Mouse (Mus musculus): ENCODE measurements at regions not wholly inside any gene's neighbourhood (a gene's known extent, or its start where the extent isn't known, plus 50 kb on each side); places are given as distances from the start of the nearest gene placed in this dataset.

DNA sequence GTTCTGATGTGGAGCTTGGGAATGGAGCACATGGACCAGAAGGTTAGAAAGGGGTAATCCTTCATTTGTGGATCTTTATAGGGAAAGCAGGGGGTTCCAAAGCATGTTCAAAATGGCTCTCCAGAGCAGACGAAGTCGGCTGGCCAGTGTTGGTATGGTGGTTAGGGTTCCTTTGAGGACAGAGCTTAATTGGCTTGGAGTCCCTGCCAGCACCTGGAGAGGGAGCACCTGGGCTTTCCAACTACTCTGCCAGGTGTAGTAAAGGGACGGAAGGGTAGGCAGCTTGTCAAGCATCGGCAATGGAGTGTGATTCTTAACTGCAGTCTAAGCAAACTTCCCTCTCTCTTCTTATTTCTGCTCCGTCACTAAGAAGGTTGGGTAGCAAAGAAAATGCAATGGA is 438.5 kb downstream of the Bckdhb start:
- DNase-seq (ENCODE audit: low spot score): no peak
- no peak overlapping the region for H3K4me2 ChIP-seq (ENCODE audit: low read length)
- WGBS: 89% methylated on average over 5 of the region's 5 CpGs
- no peak for ATAC-seq
- no peaks in the 10 kb centered on the region for H3K4me1 ChIP-seq (ENCODE audit: control insufficient read depth, insufficient read depth, low read length)
- H3K4me3 ChIP-seq (ENCODE audit: low read depth, low read length): no peak overlapping the region
- H3K27me3 ChIP-seq (replicated peaks; ENCODE audit: control insufficient read depth, insufficient read depth, low read length): no peaks in the 10 kb centered on the region
- H3K36me3 ChIP-seq (ENCODE audit: control insufficient read depth, insufficient read depth, low read length): no peaks in the 10 kb centered on the region
- no peak overlapping the region for H3K9ac ChIP-seq (ENCODE audit: low read length)
- H3K9me3 ChIP-seq (replicated peaks; ENCODE audit: control insufficient read depth, low read length): no peaks in the 10 kb centered on the region
- H3K27ac ChIP-seq (ENCODE audit: low read depth, low read length): no peak overlapping the region

DNA sequence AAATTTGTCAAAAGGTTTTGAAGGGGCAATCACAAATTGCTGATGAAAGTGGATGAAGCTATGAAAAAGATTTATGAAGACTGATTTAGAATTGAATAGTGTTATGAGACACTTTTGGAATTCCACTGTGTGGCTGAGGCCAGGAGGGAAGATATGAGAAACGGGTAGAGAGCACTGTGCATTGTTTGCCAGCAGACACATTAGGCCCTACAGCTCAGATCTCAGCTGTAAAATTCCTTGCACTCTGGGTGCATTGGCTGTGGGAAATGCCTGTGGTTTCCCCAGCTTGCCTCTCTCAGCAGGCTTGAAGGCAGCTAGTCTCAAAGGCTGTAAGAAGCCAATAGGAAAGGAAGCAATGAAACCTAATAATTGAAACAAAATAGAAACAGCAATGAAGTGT is 444.3 kb downstream of the Bckdhb start:
- Histone ChIP-seq H3K9ac (ENCODE audit: low read length) (no peak overlapping the region), H3K4me1 (ENCODE audit: control insufficient read depth, insufficient read depth, low read length) (no peaks in the 10 kb centered on the region), H3K4me3 (ENCODE audit: low read depth, low read length) (no peak overlapping the region), H3K9me3 (replicated peaks; ENCODE audit: control insufficient read depth, low read length) (no peaks in the 10 kb centered on the region), H3K36me3 (ENCODE audit: control insufficient read depth, insufficient read depth, low read length) (no peaks in the 10 kb centered on the region), H3K27ac (ENCODE audit: low read depth, low read length) (no peak overlapping the region), H3K27me3 (replicated peaks; ENCODE audit: control insufficient read depth, insufficient read depth, low read length) (no peaks in the 10 kb centered on the region), H3K4me2 (ENCODE audit: low read length) (no peak overlapping the region)
- DNase-seq (ENCODE audit: low spot score) (no peak), ATAC-seq (no peak)
- 60% methylated on average over 1 of the region's 1 CpGs for WGBS

DNA sequence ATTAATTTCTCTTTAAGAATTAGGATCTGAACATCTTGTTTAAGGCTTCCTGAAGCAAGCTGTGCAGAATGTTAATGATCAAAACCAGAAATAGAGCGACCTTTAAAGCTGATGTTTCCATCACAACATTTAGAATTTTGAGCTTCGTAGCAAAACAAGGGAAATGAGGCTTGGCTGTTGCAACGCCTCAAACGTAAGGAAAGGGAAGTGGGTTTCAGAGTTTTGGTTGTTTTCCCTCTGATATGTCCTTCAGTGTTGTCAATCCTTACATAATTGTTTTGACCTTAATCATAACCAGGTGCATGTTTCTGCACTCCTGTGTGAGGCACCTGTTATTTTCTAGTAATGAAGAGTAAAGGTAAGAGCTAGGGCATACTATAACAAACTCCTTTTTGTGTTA is 445.3 kb downstream of the Bckdhb start:
- H3K9ac ChIP-seq (ENCODE audit: low read length): no peak overlapping the region
- H3K4me2 ChIP-seq (ENCODE audit: low read length): no peak overlapping the region
- no peak overlapping the region for H3K27ac ChIP-seq (ENCODE audit: low read depth, low read length)
- 78% methylated on average over 4 of the region's 4 CpGs for WGBS
- H3K4me1 ChIP-seq (ENCODE audit: control insufficient read depth, insufficient read depth, low read length): no peaks in the 10 kb centered on the region
- H3K4me3 ChIP-seq (ENCODE audit: low read depth, low read length): no peak overlapping the region
- no peaks in the 10 kb centered on the region for H3K27me3 ChIP-seq (replicated peaks; ENCODE audit: control insufficient read depth, insufficient read depth, low read length)
- H3K36me3 ChIP-seq (ENCODE audit: control insufficient read depth, insufficient read depth, low read length): no peaks in the 10 kb centered on the region
- ATAC-seq (no peak), DNase-seq (ENCODE audit: low spot score) (no peak)
- no peaks in the 10 kb centered on the region for H3K9me3 ChIP-seq (replicated peaks; ENCODE audit: control insufficient read depth, low read length)

DNA sequence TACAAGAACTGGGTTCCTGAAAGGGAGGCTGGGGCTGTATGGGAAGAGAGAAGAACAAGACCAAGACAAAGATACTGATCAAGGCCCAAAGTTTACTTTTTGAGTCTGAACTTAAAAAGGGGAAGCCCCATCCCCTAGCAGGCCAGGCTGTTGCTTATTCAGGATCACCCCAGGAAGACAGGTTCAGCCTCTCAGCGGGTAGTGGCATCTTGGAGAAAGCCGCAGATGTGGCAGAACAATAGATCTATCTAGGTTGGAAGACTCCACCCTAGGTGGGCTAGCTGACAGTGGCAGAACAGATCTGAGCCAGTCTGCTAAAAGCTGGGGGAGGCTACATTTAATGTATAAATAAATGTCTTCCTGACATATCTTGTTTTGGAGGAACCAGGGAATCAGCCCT is 450.8 kb downstream of the Bckdhb start:
- Histone ChIP-seq H3K9me3 (replicated peaks; ENCODE audit: control insufficient read depth, low read length) (no peaks in the 10 kb centered on the region), H3K36me3 (ENCODE audit: control insufficient read depth, insufficient read depth, low read length) (no peaks in the 10 kb centered on the region), H3K4me3 (ENCODE audit: low read depth, low read length) (no peak overlapping the region), H3K27me3 (replicated peaks; ENCODE audit: control insufficient read depth, insufficient read depth, low read length) (no peaks in the 10 kb centered on the region), H3K27ac (ENCODE audit: low read depth, low read length) (no peak overlapping the region), H3K4me2 (ENCODE audit: low read length) (no peak overlapping the region), H3K4me1 (ENCODE audit: control insufficient read depth, insufficient read depth, low read length) (no peaks in the 10 kb centered on the region), H3K9ac (ENCODE audit: low read length) (no peak overlapping the region)
- 54% methylated on average over 2 of the region's 2 CpGs for WGBS
- no peak for DNase-seq (ENCODE audit: low spot score)
- ATAC-seq: no peak

DNA sequence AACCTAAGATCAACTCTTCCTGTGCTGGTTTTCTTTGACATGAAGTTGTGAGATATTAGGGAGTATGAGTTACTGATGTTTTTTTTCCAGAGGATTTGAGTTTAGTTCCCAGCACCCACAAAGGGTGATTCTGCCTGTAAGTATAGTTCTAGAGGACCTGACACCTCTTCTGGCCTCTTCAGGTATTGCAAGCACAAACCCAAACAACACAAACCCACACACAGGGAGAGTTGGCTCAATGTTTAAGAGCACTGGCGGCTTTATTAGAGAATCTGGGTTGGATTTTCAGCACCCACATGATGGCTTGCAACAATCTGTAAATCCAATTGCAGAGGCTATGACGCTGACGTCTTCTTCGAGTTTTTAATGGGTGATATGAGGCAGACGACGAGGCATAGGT is 451.7 kb downstream of the Bckdhb start:
- DNase-seq (ENCODE audit: low spot score) (no peak), ATAC-seq (no peak)
- H3K9ac ChIP-seq (ENCODE audit: low read length): no peak overlapping the region
- H3K36me3 ChIP-seq (ENCODE audit: control insufficient read depth, insufficient read depth, low read length): no peaks in the 10 kb centered on the region
- no peaks in the 10 kb centered on the region for H3K27me3 ChIP-seq (replicated peaks; ENCODE audit: control insufficient read depth, insufficient read depth, low read length)
- no peak overlapping the region for H3K4me3 ChIP-seq (ENCODE audit: low read depth, low read length)
- no peak overlapping the region for H3K27ac ChIP-seq (ENCODE audit: low read depth, low read length)
- 94% methylated on average over 6 of the region's 6 CpGs for WGBS
- no peak overlapping the region for H3K4me2 ChIP-seq (ENCODE audit: low read length)
- no peaks in the 10 kb centered on the region for H3K9me3 ChIP-seq (replicated peaks; ENCODE audit: control insufficient read depth, low read length)
- no peaks in the 10 kb centered on the region for H3K4me1 ChIP-seq (ENCODE audit: control insufficient read depth, insufficient read depth, low read length)

DNA sequence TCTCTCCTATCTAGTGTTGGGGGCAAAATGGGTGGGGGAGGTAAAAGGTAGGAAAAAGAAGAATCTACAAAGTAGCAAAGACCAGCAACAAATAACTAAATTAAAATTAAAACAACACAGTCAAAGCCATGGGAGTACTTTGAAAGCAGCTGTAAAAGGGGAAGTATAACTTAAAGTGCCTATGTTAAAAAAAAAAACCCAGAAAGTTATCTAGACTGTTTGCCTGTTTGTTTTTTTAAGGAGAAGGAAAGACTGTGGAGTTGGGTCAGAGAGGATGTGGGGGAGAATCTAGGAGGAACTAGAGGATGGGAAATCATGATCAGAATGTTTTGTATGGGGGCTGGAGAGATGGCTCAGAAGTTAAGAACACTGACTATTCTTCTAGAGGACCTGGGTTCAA is 457.0 kb downstream of the Bckdhb start:
- no peaks in the 10 kb centered on the region for H3K4me1 ChIP-seq (ENCODE audit: control insufficient read depth, insufficient read depth, low read length)
- no peaks in the 10 kb centered on the region for H3K36me3 ChIP-seq (ENCODE audit: control insufficient read depth, insufficient read depth, low read length)
- no peaks in the 10 kb centered on the region for H3K27me3 ChIP-seq (replicated peaks; ENCODE audit: control insufficient read depth, insufficient read depth, low read length)
- H3K9ac ChIP-seq (ENCODE audit: low read length): no peak overlapping the region
- DNase-seq (ENCODE audit: low spot score): no peak
- no peak overlapping the region for H3K27ac ChIP-seq (ENCODE audit: low read depth, low read length)
- no peak for ATAC-seq
- no peaks in the 10 kb centered on the region for H3K9me3 ChIP-seq (replicated peaks; ENCODE audit: control insufficient read depth, low read length)
- no peak overlapping the region for H3K4me2 ChIP-seq (ENCODE audit: low read length)
- no peak overlapping the region for H3K4me3 ChIP-seq (ENCODE audit: low read depth, low read length)

DNA sequence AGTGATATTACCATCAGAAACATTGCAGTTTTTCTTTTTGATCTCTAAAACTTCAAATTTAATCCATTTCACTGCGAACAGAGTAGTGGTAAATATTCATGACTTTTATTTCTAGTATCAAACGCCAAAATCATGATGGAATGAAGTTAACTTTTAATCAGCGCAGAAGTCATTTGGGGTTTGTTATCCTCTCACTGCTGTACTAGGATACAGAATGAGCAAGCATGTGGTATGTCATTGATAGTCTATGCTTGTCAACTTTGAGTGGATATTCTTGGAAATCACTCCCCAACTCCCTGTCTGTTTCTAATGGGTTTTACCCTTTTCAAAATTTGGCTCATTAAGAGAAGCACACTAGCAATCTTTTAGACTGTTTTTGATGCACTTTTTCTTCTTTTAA is 464.9 kb downstream of the Bckdhb start:
- no peak overlapping the region for H3K9ac ChIP-seq (ENCODE audit: low read length)
- no peaks in the 10 kb centered on the region for H3K36me3 ChIP-seq (ENCODE audit: control insufficient read depth, insufficient read depth, low read length)
- DNase-seq (ENCODE audit: low spot score) (no peak), ATAC-seq (no peak)
- no peak overlapping the region for H3K4me3 ChIP-seq (ENCODE audit: low read depth, low read length)
- WGBS: 91% methylated on average over 3 of the region's 3 CpGs
- no peak overlapping the region for H3K27ac ChIP-seq (ENCODE audit: low read depth, low read length)
- H3K27me3 ChIP-seq (replicated peaks; ENCODE audit: control insufficient read depth, insufficient read depth, low read length): no peaks in the 10 kb centered on the region
- H3K4me1 ChIP-seq (ENCODE audit: control insufficient read depth, insufficient read depth, low read length): no peaks in the 10 kb centered on the region
- no peak overlapping the region for H3K4me2 ChIP-seq (ENCODE audit: low read length)
- H3K9me3 ChIP-seq (replicated peaks; ENCODE audit: control insufficient read depth, low read length): no peaks in the 10 kb centered on the region

DNA sequence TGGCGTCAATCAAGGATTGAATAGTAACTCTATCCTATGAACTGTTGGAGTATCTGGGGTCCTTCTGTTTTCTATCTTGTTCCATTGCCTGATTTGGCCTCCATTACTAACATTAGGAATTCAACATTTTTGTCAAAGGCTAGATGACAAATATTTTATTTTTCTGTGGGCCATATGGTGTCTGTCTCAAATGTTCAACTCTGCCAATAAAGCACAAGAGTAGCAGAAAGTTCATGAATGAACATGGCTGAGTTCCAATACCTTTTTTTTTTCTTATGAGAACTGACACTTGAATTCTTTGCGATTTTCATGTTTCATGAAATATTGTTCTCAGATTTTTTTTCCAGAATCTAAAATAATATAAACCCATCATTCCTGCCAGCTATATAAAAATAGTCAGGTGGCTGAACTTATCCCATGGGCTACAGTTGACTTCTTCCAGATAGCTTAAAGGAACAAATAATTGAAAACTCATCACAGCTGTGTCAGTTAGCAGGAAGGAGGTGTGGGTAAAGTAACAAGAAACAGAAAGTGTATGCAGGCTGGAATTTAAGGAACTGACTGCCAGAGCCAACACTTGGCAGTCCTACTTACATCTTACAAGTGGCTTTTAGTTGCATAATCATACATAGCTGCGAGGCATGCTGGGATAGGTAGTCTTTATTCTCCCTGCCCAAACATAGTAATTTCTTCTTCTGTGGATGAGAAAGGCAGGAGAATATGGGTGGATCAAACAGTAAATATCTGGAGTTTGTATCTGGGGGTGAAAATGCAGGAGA is 469.8 kb downstream of the Bckdhb start:
- DNase-seq (ENCODE audit: low spot score): peak; percentile 23
- no peak overlapping the region for H3K4me3 ChIP-seq (ENCODE audit: low read depth, low read length)
- H3K27me3 ChIP-seq (replicated peaks; ENCODE audit: control insufficient read depth, insufficient read depth, low read length): no peaks in the 10 kb centered on the region
- no peak overlapping the region for H3K27ac ChIP-seq (ENCODE audit: low read depth, low read length)
- ATAC-seq: no peak
- 90% methylated on average over 3 of the region's 3 CpGs for WGBS
- no peak overlapping the region for H3K4me2 ChIP-seq (ENCODE audit: low read length)
- no peaks in the 10 kb centered on the region for H3K36me3 ChIP-seq (ENCODE audit: control insufficient read depth, insufficient read depth, low read length)
- H3K9me3 ChIP-seq (replicated peaks; ENCODE audit: control insufficient read depth, low read length): no peaks in the 10 kb centered on the region
- H3K4me1 ChIP-seq (ENCODE audit: control insufficient read depth, insufficient read depth, low read length): no peaks in the 10 kb centered on the region
- H3K9ac ChIP-seq (ENCODE audit: low read length): no peak overlapping the region

DNA sequence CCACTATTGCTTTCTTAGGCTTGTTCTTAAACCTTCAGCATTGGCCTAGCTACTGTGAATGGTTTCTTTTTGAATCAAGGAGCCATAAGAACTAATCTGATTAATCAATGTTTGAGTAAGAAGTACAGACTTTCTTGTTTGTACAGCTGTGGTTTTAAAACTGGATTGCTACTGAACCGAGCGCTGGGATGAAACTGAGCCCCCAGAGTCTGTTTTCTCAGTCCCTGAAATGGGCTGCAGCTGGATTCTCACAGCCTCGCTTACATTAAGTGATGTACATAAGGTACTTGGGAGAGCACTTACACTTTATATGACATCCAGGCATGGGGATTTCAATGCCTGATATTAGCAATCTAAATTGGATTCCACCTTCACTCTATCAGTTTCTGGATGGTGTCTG is 474.5 kb downstream of the Bckdhb start:
- H3K4me1 ChIP-seq (ENCODE audit: control insufficient read depth, insufficient read depth, low read length): no peaks in the 10 kb centered on the region
- no peaks in the 10 kb centered on the region for H3K9me3 ChIP-seq (replicated peaks; ENCODE audit: control insufficient read depth, low read length)
- no peak overlapping the region for H3K9ac ChIP-seq (ENCODE audit: low read length)
- DNase-seq (ENCODE audit: low spot score) (no peak), ATAC-seq (no peak)
- WGBS: 89% methylated on average over 3 of the region's 3 CpGs
- H3K27ac ChIP-seq (ENCODE audit: low read depth, low read length): no peak overlapping the region
- H3K27me3 ChIP-seq (replicated peaks; ENCODE audit: control insufficient read depth, insufficient read depth, low read length): no peaks in the 10 kb centered on the region
- H3K4me3 ChIP-seq (ENCODE audit: low read depth, low read length): no peak overlapping the region
- no peaks in the 10 kb centered on the region for H3K36me3 ChIP-seq (ENCODE audit: control insufficient read depth, insufficient read depth, low read length)
- no peak overlapping the region for H3K4me2 ChIP-seq (ENCODE audit: low read length)
